Mouse (Mus musculus): ENCODE results near the gene Idnk. TPM values are rescaled to one million over a fixed set of nuclear protein-coding genes. Genes with fewer than 3 reads are reported as not detected.

The Idnk gene
- polyA plus RNA-seq, 1 experiment from 2014 or later: 36.3 TPM

DNA sequence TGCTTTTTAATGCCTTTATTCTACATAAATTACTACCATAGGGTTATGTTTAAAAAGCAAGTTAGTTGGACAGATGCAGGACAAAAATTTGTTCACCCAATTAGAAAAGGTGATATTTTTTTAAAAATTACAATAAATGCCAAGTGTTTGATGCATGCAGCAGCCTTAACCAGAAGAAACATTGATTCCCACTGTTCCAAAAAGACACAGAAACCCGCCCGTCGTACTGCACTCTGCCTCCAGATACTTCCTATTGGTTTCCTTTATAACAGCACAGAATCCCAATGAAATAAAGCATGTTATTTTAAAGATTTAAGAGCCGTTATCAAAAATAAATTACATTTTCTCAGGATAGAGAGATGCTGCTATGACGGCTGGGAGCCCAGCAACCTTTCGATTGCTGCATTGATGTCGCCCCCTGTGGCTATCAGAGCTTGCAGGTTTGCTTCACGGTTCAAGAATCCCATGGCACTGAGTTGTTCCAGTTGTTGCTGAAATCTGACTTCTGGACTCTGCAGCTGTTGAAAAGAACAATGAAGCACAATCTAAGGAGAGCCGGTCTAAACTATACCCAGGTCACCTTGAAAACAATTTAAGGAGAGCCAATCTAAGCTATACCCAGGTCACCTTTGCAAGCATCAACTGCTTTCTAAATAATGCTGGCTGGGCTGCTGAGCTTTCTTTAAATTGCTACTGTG lies 20.2 kb downstream of the Idnk start:
- Histone ChIP-seq H3K36me3 (peaks cover 70% of the 10 kb centered on the region), H3K9me3 (replicated peaks) (no peaks in the 10 kb centered on the region), H3K27me3 (no peaks in the 10 kb centered on the region), H3K4me2 (replicated peaks) (no peak overlapping the region), H3K4me3 (replicated peaks) (no peak overlapping the region), H3K9ac (no peak overlapping the region), H3K4me1 (no peaks in the 10 kb centered on the region), H3K27ac (replicated peaks) (no peak overlapping the region)
- no peak for ATAC-seq (ENCODE audit: insufficient number of reproducible peaks, low FRiP score, low TSS enrichment, low read depth)
- WGBS: 87% methylated on average over 9 of the region's 9 CpGs

- Histone ChIP-seq H3K27ac (replicated peaks) (no peak overlapping the region), H3K9ac (no peak overlapping the region), H3K4me2 (replicated peaks) (no peak overlapping the region), H3K4me1 (no peaks in the 10 kb centered on the region), H3K27me3 (no peaks in the 10 kb centered on the region), H3K36me3 (peaks cover 56% of the 10 kb centered on the region), H3K4me3 (replicated peaks) (no peak overlapping the region), H3K9me3 (replicated peaks) (no peaks in the 10 kb centered on the region)
- ATAC-seq (ENCODE audit: insufficient number of reproducible peaks, low FRiP score, low TSS enrichment, low read depth): no peak
- WGBS: 85% methylated on average over 14 of the region's 14 CpGs
These were observed 24.4 kb downstream of the Idnk start for GRCm38 (mm10) chr13:58181607-58182551.

DNA sequence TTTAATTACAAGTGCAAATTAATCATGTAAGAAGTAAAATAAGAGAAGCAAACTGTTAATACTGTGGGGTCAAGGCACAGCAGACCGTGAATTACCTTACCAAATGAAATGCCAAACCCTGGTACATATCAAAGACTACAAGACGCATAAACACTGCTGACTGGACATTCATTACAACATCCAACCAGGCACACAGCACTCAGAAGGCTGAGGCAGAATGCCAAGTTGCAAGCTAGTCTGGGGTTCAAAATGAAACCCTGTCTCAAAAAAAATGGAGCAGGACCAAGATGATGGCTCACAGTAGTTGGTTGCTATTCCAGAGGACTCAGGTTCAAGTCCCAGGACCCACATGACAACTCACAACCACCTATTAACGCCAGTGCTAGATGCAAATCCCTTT lies 26.7 kb downstream of the Idnk start:
- peaks cover 50% of the 10 kb centered on the region for H3K36me3 ChIP-seq
- no peak overlapping the region for H3K9ac ChIP-seq
- no peak overlapping the region for H3K27ac ChIP-seq (replicated peaks)
- no peak for ATAC-seq (ENCODE audit: insufficient number of reproducible peaks, low FRiP score, low TSS enrichment, low read depth)
- H3K9me3 ChIP-seq (replicated peaks): no peaks in the 10 kb centered on the region
- no peaks in the 10 kb centered on the region for H3K4me1 ChIP-seq
- no peak overlapping the region for H3K4me3 ChIP-seq (replicated peaks)
- 85% methylated on average over 3 of the region's 3 CpGs for WGBS
- H3K27me3 ChIP-seq: no peaks in the 10 kb centered on the region
- H3K4me2 ChIP-seq (replicated peaks): no peak overlapping the region

DNA sequence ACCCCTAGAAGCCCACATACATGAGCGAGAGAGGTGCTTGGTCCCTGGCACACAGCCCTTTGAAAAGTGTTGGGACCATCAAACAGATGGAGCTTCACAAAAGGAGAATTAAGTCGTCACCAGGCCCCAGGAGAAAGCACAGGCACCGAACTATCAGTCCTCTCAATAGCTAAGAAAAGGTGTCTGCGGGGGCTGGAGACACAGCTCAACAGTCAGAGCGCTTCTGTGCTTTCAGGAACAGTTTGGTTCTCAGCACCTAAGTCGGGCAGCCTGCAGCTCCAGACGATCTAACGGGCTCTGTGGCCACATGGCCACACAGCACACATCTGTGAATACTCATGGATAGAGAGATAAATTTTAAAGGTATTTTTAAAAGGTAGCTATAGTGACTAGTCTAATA lies 28.8 kb downstream of the Idnk start:
- 91% methylated on average over 8 of the region's 8 CpGs for WGBS
- Histone ChIP-seq H3K9me3 (replicated peaks) (no peaks in the 10 kb centered on the region), H3K4me1 (no peaks in the 10 kb centered on the region), H3K4me2 (replicated peaks) (no peak overlapping the region), H3K27me3 (no peaks in the 10 kb centered on the region), H3K9ac (no peak overlapping the region), H3K36me3 (peaks cover 52% of the 10 kb centered on the region), H3K27ac (replicated peaks) (no peak overlapping the region), H3K4me3 (replicated peaks) (no peak overlapping the region)
- ATAC-seq (ENCODE audit: insufficient number of reproducible peaks, low FRiP score, low TSS enrichment, low read depth): no peak

DNA sequence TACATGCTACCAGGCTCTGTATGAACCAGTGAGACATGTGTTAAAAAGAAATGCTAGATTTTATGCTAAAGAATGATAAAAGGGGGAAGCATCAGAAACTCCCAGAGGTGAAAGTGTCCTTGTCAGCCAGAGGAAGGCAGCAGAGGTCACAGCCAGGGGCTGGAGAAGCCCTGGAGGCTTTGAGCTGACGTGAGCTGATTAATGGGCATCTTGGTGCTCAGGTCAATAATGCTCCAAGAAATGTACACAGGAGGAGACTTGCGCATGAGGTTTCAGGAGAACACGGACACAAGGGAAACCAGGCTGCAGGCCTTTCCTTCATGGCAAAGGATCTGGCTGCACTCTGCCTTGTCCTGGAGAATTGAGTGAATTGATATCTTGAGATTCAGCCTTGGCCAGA lies 30.3 kb downstream of the Idnk start:
- peaks cover 56% of the 10 kb centered on the region for H3K36me3 ChIP-seq
- 86% methylated on average over 3 of the region's 3 CpGs for WGBS
- H3K4me3 ChIP-seq (replicated peaks): no peak overlapping the region
- no peak overlapping the region for H3K9ac ChIP-seq
- no peak overlapping the region for H3K27ac ChIP-seq (replicated peaks)
- H3K27me3 ChIP-seq: no peaks in the 10 kb centered on the region
- no peaks in the 10 kb centered on the region for H3K9me3 ChIP-seq (replicated peaks)
- no peak for ATAC-seq (ENCODE audit: insufficient number of reproducible peaks, low FRiP score, low TSS enrichment, low read depth)
- no peaks in the 10 kb centered on the region for H3K4me1 ChIP-seq
- no peak overlapping the region for H3K4me2 ChIP-seq (replicated peaks)

- no peak for ATAC-seq (ENCODE audit: insufficient number of reproducible peaks, low FRiP score, low TSS enrichment, low read depth)
- Histone ChIP-seq H3K4me3 (replicated peaks) (no peak overlapping the region), H3K27ac (replicated peaks) (no peak overlapping the region), H3K4me2 (replicated peaks) (no peak overlapping the region), H3K4me1 (no peaks in the 10 kb centered on the region), H3K27me3 (no peaks in the 10 kb centered on the region), H3K9ac (no peak overlapping the region), H3K36me3 (peaks cover 53% of the 10 kb centered on the region), H3K9me3 (replicated peaks) (no peaks in the 10 kb centered on the region)
- 62% methylated on average over 4 of the region's 4 CpGs for WGBS
These were observed 31.0 kb downstream of the Idnk start for GRCm38 (mm10) chr13:58188412-58188811.

DNA sequence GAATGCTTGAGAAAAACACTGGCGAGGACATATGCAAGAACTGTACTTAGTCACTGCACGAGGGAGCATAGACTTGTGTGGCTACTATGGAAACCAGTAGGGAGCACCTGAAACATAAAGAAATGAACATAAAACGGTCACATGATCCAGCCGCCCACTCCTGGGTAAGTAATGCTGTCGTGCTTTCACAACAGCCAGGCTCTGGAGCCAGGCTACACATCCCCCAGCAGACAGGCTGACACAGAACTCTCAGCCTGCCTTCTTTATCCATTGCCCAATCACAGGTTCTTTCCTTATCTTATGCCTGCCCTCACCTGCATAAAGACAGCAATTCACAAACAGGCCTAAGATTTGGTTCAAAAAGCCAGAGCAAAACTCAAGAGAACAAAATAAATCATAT lies 32.0 kb downstream of the Idnk start:
- no peak for ATAC-seq (ENCODE audit: insufficient number of reproducible peaks, low FRiP score, low TSS enrichment, low read depth)
- no peaks in the 10 kb centered on the region for H3K9me3 ChIP-seq (replicated peaks)
- no peak overlapping the region for H3K9ac ChIP-seq
- H3K36me3 ChIP-seq: peaks cover 56% of the 10 kb centered on the region
- no peaks in the 10 kb centered on the region for H3K4me1 ChIP-seq
- no peak overlapping the region for H3K27ac ChIP-seq (replicated peaks)
- H3K4me2 ChIP-seq (replicated peaks): no peak overlapping the region
- WGBS: 80% methylated on average over 5 of the region's 5 CpGs
- H3K27me3 ChIP-seq: no peaks in the 10 kb centered on the region
- no peak overlapping the region for H3K4me3 ChIP-seq (replicated peaks)

GRCm38 (mm10) chr13:58191516-58191915 lies 34.1 kb downstream of the Idnk start:
- Histone ChIP-seq H3K4me3 (replicated peaks) (no peak overlapping the region), H3K36me3 (peaks cover 55% of the 10 kb centered on the region), H3K27ac (replicated peaks) (no peak overlapping the region), H3K27me3 (no peaks in the 10 kb centered on the region), H3K4me2 (replicated peaks) (no peak overlapping the region), H3K9ac (no peak overlapping the region), H3K9me3 (replicated peaks) (no peaks in the 10 kb centered on the region), H3K4me1 (no peaks in the 10 kb centered on the region)
- WGBS: 99% methylated on average over 14 of the region's 14 CpGs
- ATAC-seq (ENCODE audit: insufficient number of reproducible peaks, low FRiP score, low TSS enrichment, low read depth): no peak

DNA sequence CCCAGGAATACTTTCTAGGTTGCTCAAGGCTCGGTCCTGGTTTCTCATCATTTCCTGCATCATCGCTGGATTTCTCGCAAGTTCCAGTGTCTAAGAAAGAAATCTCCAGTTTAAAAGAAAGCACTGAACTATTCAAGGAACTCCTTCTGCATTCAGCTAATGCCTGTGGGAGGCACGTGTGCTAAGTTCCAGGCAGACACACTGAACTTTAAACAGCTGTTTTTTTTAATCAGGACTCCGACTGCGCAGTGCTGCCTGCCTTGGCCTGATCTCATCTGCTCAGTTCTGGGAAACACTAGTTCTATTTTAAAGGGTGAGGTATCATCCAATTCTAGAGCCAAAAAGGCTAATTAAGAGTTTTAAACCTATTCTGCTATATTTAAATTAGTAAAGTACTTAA lies 34.7 kb downstream of the Idnk start:
- H3K9me3 ChIP-seq (replicated peaks): no peaks in the 10 kb centered on the region
- H3K4me1 ChIP-seq: no peaks in the 10 kb centered on the region
- H3K4me2 ChIP-seq (replicated peaks): no peak overlapping the region
- no peaks in the 10 kb centered on the region for H3K27me3 ChIP-seq
- H3K9ac ChIP-seq: no peak overlapping the region
- WGBS: 85% methylated on average over 6 of the region's 6 CpGs
- no peak for ATAC-seq (ENCODE audit: insufficient number of reproducible peaks, low FRiP score, low TSS enrichment, low read depth)
- no peak overlapping the region for H3K4me3 ChIP-seq (replicated peaks)
- peaks cover 54% of the 10 kb centered on the region for H3K36me3 ChIP-seq
- H3K27ac ChIP-seq (replicated peaks): no peak overlapping the region

DNA sequence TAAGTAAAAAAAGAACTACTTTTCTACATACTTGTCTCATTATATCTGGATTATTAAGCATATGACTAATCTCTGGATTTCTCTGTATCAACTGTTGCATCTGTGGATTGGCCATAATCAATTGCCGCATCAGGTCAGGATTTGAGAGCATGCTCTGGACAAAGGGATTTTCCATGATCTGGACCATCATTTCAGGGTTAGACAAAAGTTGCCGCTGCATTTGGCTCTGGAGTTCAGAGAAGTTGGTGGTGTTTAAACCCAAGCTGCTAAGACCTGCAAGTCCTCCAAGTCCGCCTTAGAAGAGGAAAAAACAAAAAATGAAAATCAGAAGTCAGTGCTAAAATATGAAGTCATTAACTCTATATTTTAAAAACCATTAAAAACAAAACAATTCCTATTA lies 35.8 kb downstream of the Idnk start:
- H3K4me2 ChIP-seq (replicated peaks): no peak overlapping the region
- no peaks in the 10 kb centered on the region for H3K9me3 ChIP-seq (replicated peaks)
- no peak overlapping the region for H3K4me3 ChIP-seq (replicated peaks)
- no peak overlapping the region for H3K9ac ChIP-seq
- WGBS: 95% methylated on average over 3 of the region's 3 CpGs
- H3K27ac ChIP-seq (replicated peaks): no peak overlapping the region
- H3K36me3 ChIP-seq: peaks cover 56% of the 10 kb centered on the region
- H3K27me3 ChIP-seq: no peaks in the 10 kb centered on the region
- H3K4me1 ChIP-seq: no peaks in the 10 kb centered on the region
- no peak for ATAC-seq (ENCODE audit: insufficient number of reproducible peaks, low FRiP score, low TSS enrichment, low read depth)

DNA sequence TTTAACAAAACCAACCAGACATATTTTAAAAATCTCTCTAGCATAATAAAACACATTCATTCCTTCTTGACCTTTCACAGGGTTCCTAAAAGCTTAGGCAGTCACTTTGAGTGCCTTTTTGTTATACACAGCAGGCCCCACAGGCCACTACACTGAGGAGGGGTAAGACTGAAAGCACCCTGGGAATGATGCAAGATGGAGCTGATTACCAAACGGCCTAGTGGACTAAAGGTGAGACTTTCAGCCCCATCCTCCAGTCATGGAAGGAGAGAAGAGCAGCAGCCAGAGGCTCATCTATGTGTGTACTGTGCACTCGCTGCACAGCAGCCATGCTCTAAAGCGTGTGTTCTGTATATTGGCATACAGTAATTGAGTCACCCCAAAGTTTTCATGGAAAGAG lies 37.5 kb downstream of the Idnk start:
- peaks cover 53% of the 10 kb centered on the region for H3K36me3 ChIP-seq
- 81% methylated on average over 3 of the region's 3 CpGs for WGBS

More for the DNA sequence above, 37.5 kb downstream of the Idnk start:
- Histone ChIP-seq H3K4me1 (no peaks in the 10 kb centered on the region), H3K4me2 (replicated peaks) (no peak overlapping the region), H3K4me3 (replicated peaks) (no peak overlapping the region), H3K27me3 (no peaks in the 10 kb centered on the region), H3K27ac (replicated peaks) (no peak overlapping the region), H3K9me3 (replicated peaks) (no peaks in the 10 kb centered on the region), H3K9ac (no peak overlapping the region)
- ATAC-seq (ENCODE audit: insufficient number of reproducible peaks, low FRiP score, low TSS enrichment, low read depth): no peak

Measured in embryonic facial prominence, embryonic 15.5 days (tissue).